Mouse (Mus musculus) left cerebral cortex, adult 9 months (tissue): ENCODE data around the gene Stau1.

Source experiments
- DNase-seq, 2 experiments: peaks; one replicate each; pipeline ENCODE4 v3.0.0; 2022; ENCODE audit warnings: low spot score in 2 of 2

Stau1 gene

GRCm38 (mm10) chr2:166990861-166991260 is 5.2 kb downstream of the Stau1 start:
- DNase-seq: no peak

GRCm38 (mm10) chr2:166983351-166983894 is 12.7 kb downstream of the Stau1 start:
- no peak for DNase-seq

- DNase-seq: no peak
Measured at GRCm38 (mm10) chr2:166980161-166980560, 15.9 kb downstream of the Stau1 start.

- no peak for DNase-seq
Measured at GRCm38 (mm10) chr2:166977490-166977889, 18.6 kb downstream of the Stau1 start.

GRCm38 (mm10) chr2:166976356-166976755 is 19.7 kb downstream of the Stau1 start:
- no peak for DNase-seq

GRCm38 (mm10) chr2:166974177-166974872 is 21.8 kb downstream of the Stau1 start:
- no peak for DNase-seq

GRCm38 (mm10) chr2:166973153-166973552 is 22.9 kb downstream of the Stau1 start:
- no peak for DNase-seq

GRCm38 (mm10) chr2:166964773-166965172 is 31.3 kb downstream of the Stau1 start:
- DNase-seq: no peak

- no peak for DNase-seq
Measured at GRCm38 (mm10) chr2:166963257-166963656, 32.8 kb downstream of the Stau1 start.

GRCm38 (mm10) chr2:166960648-166961330 is 35.3 kb downstream of the Stau1 start:
- DNase-seq: no peak

GRCm38 (mm10) chr2:166956805-166957204 is 39.3 kb downstream of the Stau1 start:
- DNase-seq: peak; percentile 42 to 84

GRCm38 (mm10) chr2:166952151-166952550 is 43.9 kb downstream of the Stau1 start:
- DNase-seq: no peak

GRCm38 (mm10) chr2:166950853-166951648 is 45.0 kb downstream of the Stau1 start:
- DNase-seq: peak in 1 of 2 experiments; percentile 55

GRCm38 (mm10) chr2:166948936-166949335 is 47.2 kb downstream of the Stau1 start:
- no peak for DNase-seq

- DNase-seq: no peak
Measured at GRCm38 (mm10) chr2:166948246-166948645, 47.9 kb downstream of the Stau1 start.

- peak in 1 of 2 experiments; percentile 17 for DNase-seq
Measured at GRCm38 (mm10) chr2:166945456-166945855, 50.6 kb downstream of the Stau1 start.

GRCm38 (mm10) chr2:166944346-166944745 is 51.8 kb downstream of the Stau1 start:
- no peak for DNase-seq

GRCm38 (mm10) chr2:166943146-166943545 is 53.0 kb downstream of the Stau1 start:
- DNase-seq: no peak

- DNase-seq: no peak
Measured at GRCm38 (mm10) chr2:166936166-166936565, 59.9 kb downstream of the Stau1 start.

GRCm38 (mm10) chr2:166935582-166935981 is 60.5 kb downstream of the Stau1 start:
- no peak for DNase-seq

- no peak for DNase-seq
Measured at GRCm38 (mm10) chr2:166934416-166934815, 61.7 kb downstream of the Stau1 start.

- no peak for DNase-seq
Measured at GRCm38 (mm10) chr2:166933943-166934342, 62.2 kb downstream of the Stau1 start.
